Mouse (Mus musculus) fibroblast of lung, adult 2 months (primary cell): Measurements from ENCODE around the gene Twist2.

Experiments used
- DNase-seq: peaks from one replicate; pipeline ENCODE4 v3.0.0-alpha.2; 2011; ENCODE audit warnings: low read depth

The Twist2 gene

DNA sequence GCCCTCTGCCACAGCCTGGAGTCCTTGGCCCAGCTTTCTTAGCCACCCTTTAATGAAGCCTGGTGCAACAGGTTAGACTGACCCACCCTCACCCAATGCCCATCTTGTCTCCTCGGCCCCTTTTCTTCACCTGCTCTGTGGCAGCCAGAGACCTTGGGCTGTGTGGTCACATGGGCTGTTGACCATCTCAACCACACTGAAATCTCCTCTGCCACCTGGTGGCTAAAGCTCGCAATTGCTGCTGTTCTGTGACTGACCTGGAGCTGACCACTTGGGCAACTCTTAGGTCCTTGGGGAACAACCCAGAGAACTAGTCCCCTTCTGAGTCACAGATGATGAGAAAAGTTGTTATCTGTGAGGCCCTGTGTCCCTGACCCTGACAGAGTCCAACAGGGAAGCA, 73.4 kb downstream of the Twist2 start:
- DNase-seq: peak; percentile 62

DNA sequence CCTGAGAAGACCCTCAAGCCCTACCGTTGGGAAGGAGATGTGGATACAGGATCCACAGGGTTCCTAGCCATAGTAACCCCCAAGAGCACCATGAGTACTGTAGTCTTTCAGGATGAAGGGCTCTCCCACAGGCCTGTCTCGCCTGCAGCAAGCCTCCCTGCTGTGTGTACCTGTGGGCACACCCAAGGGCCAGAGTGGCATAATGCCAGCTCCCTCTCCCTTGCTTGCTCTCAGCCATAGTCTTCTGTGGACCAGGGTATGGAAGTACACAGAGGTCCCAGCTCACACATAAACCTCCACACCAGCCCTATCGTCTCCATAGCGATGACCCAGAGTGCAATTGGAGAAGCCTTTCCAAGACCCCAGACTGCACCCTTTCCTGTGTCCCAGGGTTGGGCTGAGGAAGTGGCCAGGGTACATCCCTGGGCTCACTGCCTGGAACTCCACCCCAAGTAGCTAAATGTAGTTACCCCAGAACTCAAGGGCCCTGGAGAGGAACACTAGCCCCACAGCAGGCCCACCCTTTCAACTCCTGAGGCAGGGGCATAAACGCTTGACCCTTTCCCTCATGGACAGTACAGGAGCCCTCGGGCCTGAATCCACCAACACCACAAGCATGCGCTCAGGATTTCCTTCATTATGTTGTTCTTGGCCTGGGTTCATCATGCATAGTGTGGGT, 73.9 kb downstream of the Twist2 start:
- DNase-seq: no peak

DNA sequence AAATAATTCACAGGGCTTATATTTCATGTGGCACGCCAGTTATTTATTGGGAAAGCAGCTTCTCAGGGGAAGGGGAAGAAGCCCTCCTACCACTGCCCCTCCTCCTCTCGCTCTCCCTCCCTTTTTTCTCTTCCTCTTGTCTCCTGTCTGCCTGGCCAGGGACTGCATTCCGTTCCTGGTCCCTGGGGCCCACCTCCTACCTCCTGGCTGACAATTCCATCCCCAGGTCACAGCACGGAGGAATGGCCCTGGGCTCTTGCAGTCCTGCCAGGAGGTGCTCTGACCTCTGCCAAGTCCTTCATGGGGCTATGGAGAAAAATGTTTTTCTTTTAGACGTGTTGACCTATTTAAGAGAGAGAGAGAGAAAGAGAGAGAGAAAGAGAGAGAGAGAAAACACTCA, 77.4 kb downstream of the Twist2 start:
- DNase-seq: no peak

DNA sequence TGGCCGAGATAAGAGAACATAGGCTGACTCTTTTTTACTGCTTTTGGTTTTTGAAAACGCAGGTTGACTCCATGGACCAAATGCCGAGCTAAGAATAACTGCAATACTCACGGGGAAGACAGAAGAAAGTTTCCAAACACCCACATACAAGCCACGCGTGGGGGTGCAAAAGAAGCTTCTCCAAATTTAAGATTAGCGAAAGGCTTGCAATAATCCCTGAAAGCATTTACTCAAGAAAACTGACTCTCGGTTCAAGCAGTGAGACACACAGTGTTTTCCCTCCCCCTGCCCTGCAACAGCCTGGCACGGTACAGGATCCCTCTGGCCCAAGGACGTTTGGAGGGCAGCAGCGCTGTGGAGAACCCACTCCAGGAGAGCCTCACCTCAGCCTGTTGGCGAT, 78.9 kb downstream of the Twist2 start:
- DNase-seq: no peak

DNA sequence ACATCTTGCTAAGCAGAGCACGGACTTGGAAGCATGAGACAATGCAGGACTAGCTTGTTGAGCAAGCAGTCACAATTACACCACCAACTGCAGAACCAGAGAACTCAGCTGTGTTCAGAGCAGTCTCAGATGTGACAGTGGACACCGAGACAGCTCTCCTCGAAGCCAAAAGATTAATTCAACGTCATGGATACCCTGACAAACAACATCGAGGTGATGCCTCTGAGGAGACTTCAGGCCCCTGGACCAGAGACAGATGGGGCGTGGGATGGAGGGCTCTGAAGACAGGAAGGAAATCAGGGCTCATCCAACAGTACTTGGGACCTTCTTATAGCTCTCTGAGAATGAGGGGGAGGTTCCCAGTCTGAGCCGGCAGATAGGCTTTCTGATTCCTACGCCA, 79.6 kb downstream of the Twist2 start:
- no peak for DNase-seq

DNA sequence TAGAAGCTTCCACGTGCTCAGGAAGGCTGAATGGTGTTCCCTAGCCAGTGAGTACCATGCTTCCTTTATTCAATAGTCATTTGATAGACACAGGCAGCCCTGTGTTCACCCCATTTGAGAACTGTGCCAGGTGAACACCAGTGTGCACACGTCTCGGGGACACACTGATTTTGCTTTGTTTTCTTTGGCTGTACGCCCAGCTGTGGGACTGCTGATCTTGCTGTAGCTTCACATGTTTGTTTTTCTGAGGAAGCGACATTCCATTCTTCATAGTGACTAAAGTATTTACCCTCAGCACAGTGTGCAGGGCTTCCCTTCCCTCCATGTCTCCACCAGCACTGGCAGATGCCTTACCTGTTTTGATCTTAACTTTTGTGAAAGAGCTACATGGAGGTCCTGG, 81.9 kb downstream of the Twist2 start:
- no peak for DNase-seq

DNA sequence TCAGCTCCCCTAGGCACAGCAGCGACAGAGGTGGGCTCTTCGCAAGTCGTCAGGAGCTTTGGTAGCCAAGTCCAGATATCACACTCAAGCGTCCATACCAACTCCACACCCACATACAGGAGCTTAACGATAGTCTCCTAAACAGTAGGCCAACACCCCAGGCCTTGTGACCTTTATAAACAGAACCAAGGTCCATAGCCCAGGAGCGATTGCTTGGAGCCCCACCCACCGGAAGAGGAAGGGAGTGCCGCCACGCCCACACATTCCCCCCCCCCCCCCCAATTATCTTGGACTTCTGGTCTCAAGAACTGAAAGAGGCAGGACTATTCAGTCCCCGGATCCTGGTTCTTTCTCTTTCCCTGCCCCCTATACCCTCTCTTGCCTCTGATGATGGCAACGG, 92.3 kb downstream of the Twist2 start:
- no peak for DNase-seq

DNA sequence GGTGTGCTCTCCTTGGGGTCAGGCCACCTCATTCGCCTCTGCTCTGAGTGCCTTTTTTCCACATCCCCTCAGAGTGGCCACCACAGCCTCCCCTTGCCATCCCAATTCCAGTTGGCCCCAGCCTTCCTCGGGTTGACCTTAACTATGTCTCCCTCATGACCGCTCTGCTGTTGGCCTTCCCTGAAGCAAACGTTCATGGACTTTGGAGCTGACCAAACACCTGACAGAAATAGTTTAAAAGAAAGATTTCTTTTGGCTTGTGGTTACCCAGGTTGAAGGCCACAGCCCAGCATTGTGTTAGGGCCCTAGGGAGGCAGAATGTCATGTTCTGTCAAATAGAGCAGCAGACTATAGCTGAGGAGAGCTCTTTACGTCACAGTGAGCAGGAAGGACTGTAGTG, 93.0 kb downstream of the Twist2 start:
- no peak for DNase-seq

DNA sequence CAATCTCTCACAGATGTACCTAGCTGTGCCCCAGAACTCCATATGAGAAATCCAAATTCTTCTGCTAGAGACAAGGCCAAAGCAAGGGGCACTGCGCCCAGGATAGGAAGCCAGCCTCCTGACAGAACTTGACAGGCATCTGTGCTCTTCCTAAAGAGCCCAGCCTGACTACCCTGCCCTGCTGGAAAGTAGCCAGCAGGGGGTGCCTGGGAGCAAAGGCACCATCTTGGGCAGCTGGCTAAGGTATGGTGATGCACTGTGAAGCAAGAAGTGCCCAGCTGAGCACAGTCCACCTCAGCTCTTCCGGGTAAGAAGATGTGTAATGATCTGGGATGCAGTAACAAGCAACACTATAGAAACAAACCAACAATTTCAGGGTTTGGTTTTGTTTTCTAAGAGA, 95.8 kb downstream of the Twist2 start:
- no peak for DNase-seq
